13 mouse cellular contexts compared by ENCODE assay signal in genomic region chr13:60654017-60654565, GRCm38 (mm10). TPM values are rescaled to one million over a fixed set of nuclear protein-coding genes. Genes with fewer than 3 reads are reported as not detected.
DNase-seq lines count a peak whose midpoint lies in the region; TF ChIP-seq lines count a peak whose summit lies in the region.
"Had no signal": no experiment of that assay in that cellular context is flagged by ENCODE, and none has a peak within 500 bp of the region (broad histone marks: within the 10 kb centered on the region; RNA-seq: fewer than 3 reads in every experiment).

No protein-coding gene starts in this region.

- no peak for TF ChIP-seq POLR2A in lung, adult 2 months (IDR thresholded peaks at IDR 0.05; ENCODE audit: borderline replicate concordance, extremely low read depth, low read depth, low read length)

- H3K4me1 ChIP-seq in heart, embryonic 10.5 days, result peaks cover 5% of the 10 kb centered on the region; the same call in 1 of the 2 replicates
- H3K4me1 ChIP-seq in lung, adult 2 months (ENCODE audit: control insufficient read depth, insufficient read depth, low read length), result peaks cover 11% of the 10 kb centered on the region; the same call in 1 of the 2 replicates
- H3K4me1 ChIP-seq: forebrain, embryonic 10.5 days had no signal

- TF ChIP-seq CTCF in lung, adult 2 months (IDR thresholded peaks at IDR 0.05; ENCODE audit: insufficient read depth, low read length), result no peak

- peak; percentile 58 to 68 for DNase-seq in heart, adult 9 months (ENCODE audit: low spot score in 2 of 2)
- no peak for DNase-seq in heart, embryonic 10.5 days (ENCODE audit: low spot score)
- peak; percentile 70 for DNase-seq in lung, adult 18-20 months
- DNase-seq in lung, adult 2 months, result no peak
- DNase-seq in cerebellum, adult 11 months, result peak; percentile 4
- peak; percentile 42 to 47 for DNase-seq in heart, postnatal 14 days
- no peak for DNase-seq in kidney, postnatal 14 days
- no peak for DNase-seq in adrenal gland, postnatal 10 days
- DNase-seq: kidney, adult 18-20 months; layer of hippocampus, adult 9-11 months; retina, postnatal 1 day had no signal

- no peaks in the 10 kb centered on the region for H3K27me3 ChIP-seq in heart, embryonic 10.5 days (ENCODE audit: insufficient read depth, poor library complexity, severe bottlenecking)
- H3K27me3 ChIP-seq: lung, embryonic 15.5 days had no signal

- 72% methylated on average over 2 of the region's 2 CpGs for WGBS in heart, embryonic 10.5 days
- 47% methylated on average over 2 of the region's 2 CpGs for WGBS in lung, adult 2 months

- H3K27ac ChIP-seq in heart, embryonic 10.5 days, result no peak overlapping the region
- H3K27ac ChIP-seq: forebrain, embryonic 10.5 days; lung, embryonic 15.5 days had no signal

- H3K9me3 ChIP-seq in heart, embryonic 10.5 days, result no peaks in the 10 kb centered on the region
- H3K9me3 ChIP-seq: forebrain, embryonic 10.5 days; lung, embryonic 15.5 days had no signal

- intact Hi-C loops in heart, postnatal 14 days (cut with DNase I), result no loop called here

- no peaks in the 10 kb centered on the region for H3K36me3 ChIP-seq in heart, embryonic 10.5 days
- H3K36me3 ChIP-seq: lung, embryonic 15.5 days had no signal

- H3K4me3 ChIP-seq in heart, embryonic 10.5 days, result no peak overlapping the region
- no peak overlapping the region for H3K4me3 ChIP-seq in lung, adult 2 months (replicated peaks; ENCODE audit: extremely low read depth, low read depth, low read length)
- H3K4me3 ChIP-seq: forebrain, embryonic 10.5 days; lung, embryonic 15.5 days had no signal

RNA-seq across cellular contexts. Expression of gene Dapk1, which starts 52.3 kb away (rescaled TPM):
- 12.1 and 19.4 TPM in 2 replicates for polyA plus RNA-seq in heart, embryonic 10.5 days (2016; fragmentation: Nextera tagmentation; extraction: Ambion mirVana)
- polyA plus RNA-seq in lung, adult 2 months (2012; rRNA removed), result 94.1 and 96.9 TPM in 2 replicates
- 10 to 100 TPM; 22.3 to 25.4 TPM for total RNA-seq in heart, postnatal 14 days (2021)
- total RNA-seq in adrenal gland, postnatal 10 days (2021), result 10 to 100 TPM; 27.8 to 29.7 TPM

Comparison
In these comparisons a context has a peak if more than half of its experiments do, and no peak if none do; other contexts are left out.
1. DNase-seq: peak in heart, adult 9 months (2 of 2), lung, adult 18-20 months (2 of 2), cerebellum, adult 11 months (single experiment) and heart, postnatal 14 days (2 of 2); none in heart, embryonic 10.5 days (single experiment), lung, adult 2 months (single experiment), kidney, postnatal 14 days (single experiment) and adrenal gland, postnatal 10 days (single experiment).